Mouse (Mus musculus) gastrocnemius, postnatal 36 days (tissue): ENCODE measurements around the gene Cul3. TPM values are rescaled to one million over a fixed set of nuclear protein-coding genes. Genes with fewer than 3 reads are reported as not detected.

Experiments used
- DNase-seq, 2 experiments: peaks; one replicate each; pipeline ENCODE4 v3.0.0; 2022
- intact Hi-C: fragments of 180-260 bp; cut with DNase I; formaldehyde crosslinking; loops from one replicate; pipeline ENCODE4 v1.15.1; 2025
- total RNA-seq, 2 experiments: library from RNA; stranded (reverse); gene quantifications; 2 replicates each; pipeline ENCODE4 v1.2.3; 2021

Gene Cul3
- total RNA-seq, 2 experiments from 2014 or later = 227 to 230 TPM

- intact Hi-C loops = no loop called here
- no peak for DNase-seq
Measured at GRCm38 (mm10) chr1:80324370-80324769, 15.9 kb downstream of the Cul3 start.

- intact Hi-C loops = no loop called here
Measured at GRCm38 (mm10) chr1:80315533-80316045, 24.7 kb downstream of the Cul3 start.

GRCm38 (mm10) chr1:80293307-80293706 is 47.0 kb downstream of the Cul3 start:
- intact Hi-C loops = no loop called here

More at GRCm38 (mm10) chr1:80315533-80316045, 24.7 kb downstream of the Cul3 start:
- DNase-seq = no peak

GRCm38 (mm10) chr1:80278731-80279130 is 61.5 kb downstream of the Cul3 start:
- no peak for DNase-seq
- intact Hi-C loops = no loop called here

More at GRCm38 (mm10) chr1:80293307-80293706, 47.0 kb downstream of the Cul3 start:
- no peak for DNase-seq

- intact Hi-C loops = no loop called here
- DNase-seq = no peak
Measured at GRCm38 (mm10) chr1:80260443-80260842, 79.8 kb downstream of the Cul3 start.

- intact Hi-C loops = no loop called here
- DNase-seq = no peak
Measured at GRCm38 (mm10) chr1:80258632-80259031, 81.6 kb downstream of the Cul3 start.

GRCm38 (mm10) chr1:80253309-80253708 is 87.0 kb downstream of the Cul3 start:
- DNase-seq = no peak
- intact Hi-C loops = no loop called here

GRCm38 (mm10) chr1:80250247-80250646 is 90.0 kb downstream of the Cul3 start:
- intact Hi-C loops = no loop called here

GRCm38 (mm10) chr1:80247131-80247530 is 93.1 kb downstream of the Cul3 start:
- DNase-seq = no peak
- intact Hi-C loops = no loop called here

More at GRCm38 (mm10) chr1:80250247-80250646, 90.0 kb downstream of the Cul3 start:
- no peak for DNase-seq

GRCm38 (mm10) chr1:80244123-80244522 is 96.2 kb downstream of the Cul3 start:
- no peak for DNase-seq
- intact Hi-C loops = no loop called here

- no peak for DNase-seq
- intact Hi-C loops = no loop called here
Measured at GRCm38 (mm10) chr1:80241579-80241978, 98.7 kb downstream of the Cul3 start.

GRCm38 (mm10) chr1:80240017-80240660 is 100.1 kb downstream of the Cul3 start:
- DNase-seq = peak in 1 of 2 experiments; percentile 14
- intact Hi-C loops = no loop called here

GRCm38 (mm10) chr1:80239481-80239880 is 100.8 kb downstream of the Cul3 start:
- intact Hi-C loops = no loop called here
- DNase-seq = no peak

GRCm38 (mm10) chr1:80236951-80237702 is 103.2 kb downstream of the Cul3 start:
- intact Hi-C loops = no loop called here
- no peak for DNase-seq

- DNase-seq = no peak
Measured at GRCm38 (mm10) chr1:80236126-80236525, 104.2 kb downstream of the Cul3 start.

GRCm38 (mm10) chr1:80230612-80231011 is 109.7 kb downstream of the Cul3 start:
- DNase-seq = no peak
- intact Hi-C loops = no loop called here

More at GRCm38 (mm10) chr1:80236126-80236525, 104.2 kb downstream of the Cul3 start:
- intact Hi-C loops = no loop called here

- intact Hi-C loops = no loop called here
- peak; percentile 29 to 32 for DNase-seq
Measured at GRCm38 (mm10) chr1:80224839-80225412, 115.4 kb downstream of the Cul3 start.

- intact Hi-C loops = no loop called here
- peak; percentile 28 to 34 for DNase-seq
Measured at GRCm38 (mm10) chr1:80221151-80221550, 119.1 kb downstream of the Cul3 start.

GRCm38 (mm10) chr1:80218268-80218667 is 122.0 kb downstream of the Cul3 start, which contains the start of gene Fam124b:
Gene Fam124b (minus strand): TSS chr1:80218473.
- intact Hi-C loops = no loop called here
- DNase-seq = peak; percentile 28 to 33
